Mouse (Mus musculus): ENCODE data around the gene Eml2. TPM values are rescaled to one million over a fixed set of nuclear protein-coding genes. Genes with fewer than 3 reads are reported as not detected.
A peak's percentile ranks its signal among the peaks of the same experiment; 100 is the strongest.

Eml2 gene
- polyA plus RNA-seq, 1 experiment from 2014 or later: 6.1 TPM

MicroRNAs within 50 kb of the gene (microRNA counts, 519-probe panel; counts per million panel counts)
- microRNA mmu-miR-330: 470 counts per million, percentile 58 among the panel's probes with 10 or more counts

Small RNA genes lying within 50 kb of the gene (microRNA-seq; reads per million reads assigned to microRNA genes)
- gene Mir330: 442 reads per million, percentile 65 among the genes with 10 or more reads in this experiment

Other genes with a start within 250 kb of the Eml2 start
- 0.29 and 0.37 TPM in 2 replicates for gene Nanos2, start 189.0 kb upstream of the Eml2 start, polyA plus RNA-seq (2016; fragmentation: Nextera tagmentation; extraction: Ambion mirVana)
- 6.8 and 6.9 TPM in 2 replicates for gene Mypop, start 185.2 kb upstream of the Eml2 start, polyA plus RNA-seq (2016; fragmentation: Nextera tagmentation; extraction: Ambion mirVana)
- gene Irf2bp1, start 172.4 kb upstream of the Eml2 start, polyA plus RNA-seq (2016; fragmentation: Nextera tagmentation; extraction: Ambion mirVana): 44.0 and 47.4 TPM in 2 replicates
- 0.10 and 0.73 TPM in 2 replicates for gene Foxa3, start 152.9 kb upstream of the Eml2 start, polyA plus RNA-seq (2016; fragmentation: Nextera tagmentation; extraction: Ambion mirVana)
- 47.0 and 50.8 TPM in 2 replicates for gene Sympk, start 152.0 kb upstream of the Eml2 start, polyA plus RNA-seq (2016; fragmentation: Nextera tagmentation; extraction: Ambion mirVana)
- gene Rsph6a, start 121.7 kb upstream of the Eml2 start, polyA plus RNA-seq (2016; fragmentation: Nextera tagmentation; extraction: Ambion mirVana): not detected in 2 replicates
- gene Dmwd, start 100.2 kb upstream of the Eml2 start, polyA plus RNA-seq (2016; fragmentation: Nextera tagmentation; extraction: Ambion mirVana): 20.1 and 23.6 TPM in 2 replicates
- gene Dmpk, start 92.6 kb upstream of the Eml2 start, polyA plus RNA-seq (2016; fragmentation: Nextera tagmentation; extraction: Ambion mirVana): 13.4 and 14.6 TPM in 2 replicates
- 9.1 and 9.7 TPM in 2 replicates for gene Six5, start 81.8 kb upstream of the Eml2 start, polyA plus RNA-seq (2016; fragmentation: Nextera tagmentation; extraction: Ambion mirVana)
- gene Gm4969, start 58.1 kb upstream of the Eml2 start, polyA plus RNA-seq (2016; fragmentation: Nextera tagmentation; extraction: Ambion mirVana): 1.8 TPM in 2 replicates
- 20.9 TPM in 2 replicates for gene Fbxo46, start 56.6 kb upstream of the Eml2 start, polyA plus RNA-seq (2016; fragmentation: Nextera tagmentation; extraction: Ambion mirVana)
- gene Qpctl, start 27.1 kb upstream of the Eml2 start, polyA plus RNA-seq (2016; fragmentation: Nextera tagmentation; extraction: Ambion mirVana): 21.2 and 22.8 TPM in 2 replicates
- gene Snrpd2, start 26.7 kb upstream of the Eml2 start, polyA plus RNA-seq (2016; fragmentation: Nextera tagmentation; extraction: Ambion mirVana): 118 and 122 TPM in 2 replicates
- gene Gipr, start 10.3 kb upstream of the Eml2 start, polyA plus RNA-seq (2016; fragmentation: Nextera tagmentation; extraction: Ambion mirVana): 1.4 and 2.0 TPM in 2 replicates
- gene Gpr4, start 36.1 kb downstream of the Eml2 start, polyA plus RNA-seq (2016; fragmentation: Nextera tagmentation; extraction: Ambion mirVana): 2.2 and 2.4 TPM in 2 replicates
- gene Opa3, start 51.9 kb downstream of the Eml2 start, polyA plus RNA-seq (2016; fragmentation: Nextera tagmentation; extraction: Ambion mirVana): 41.1 and 41.7 TPM in 2 replicates
- gene Vasp, start 95.4 kb downstream of the Eml2 start, polyA plus RNA-seq (2016; fragmentation: Nextera tagmentation; extraction: Ambion mirVana): 52.7 and 60.3 TPM in 2 replicates
- 0.17 TPM in 1 of 2 replicates, not detected in the other for gene Ppm1n, start 103.6 kb downstream of the Eml2 start, polyA plus RNA-seq (2016; fragmentation: Nextera tagmentation; extraction: Ambion mirVana)
- gene Rtn2, start 106.2 kb downstream of the Eml2 start, polyA plus RNA-seq (2016; fragmentation: Nextera tagmentation; extraction: Ambion mirVana): 67.8 and 68.0 TPM in 2 replicates
- gene Fosb, start 133.6 kb downstream of the Eml2 start, polyA plus RNA-seq (2016; fragmentation: Nextera tagmentation; extraction: Ambion mirVana): 0.10 TPM in 1 of 2 replicates, not detected in the other
- gene Ercc1, start 168.4 kb downstream of the Eml2 start, polyA plus RNA-seq (2016; fragmentation: Nextera tagmentation; extraction: Ambion mirVana): 95.6 and 96.8 TPM in 2 replicates
- 17.3 and 20.4 TPM in 2 replicates for gene Cd3eap, start 183.1 kb downstream of the Eml2 start, polyA plus RNA-seq (2016; fragmentation: Nextera tagmentation; extraction: Ambion mirVana)
- 4.7 and 5.5 TPM in 2 replicates for gene Ppp1r13l, start 183.3 kb downstream of the Eml2 start, polyA plus RNA-seq (2016; fragmentation: Nextera tagmentation; extraction: Ambion mirVana)
- gene Ercc2, start 205.6 kb downstream of the Eml2 start, polyA plus RNA-seq (2016; fragmentation: Nextera tagmentation; extraction: Ambion mirVana): 21.3 and 24.6 TPM in 2 replicates
- 3.2 and 4.1 TPM in 2 replicates for gene Klc3, start 227.7 kb downstream of the Eml2 start, polyA plus RNA-seq (2016; fragmentation: Nextera tagmentation; extraction: Ambion mirVana)
- gene Ckm, start 228.4 kb downstream of the Eml2 start, polyA plus RNA-seq (2016; fragmentation: Nextera tagmentation; extraction: Ambion mirVana): 0.23 and 0.34 TPM in 2 replicates

Measured in hindbrain, embryonic 12.5 days (tissue).